Mouse (Mus musculus) intestine, postnatal 0 days (tissue): Measurements from ENCODE around the gene Nktr. TPM values are rescaled to one million over a fixed set of nuclear protein-coding genes. Genes with fewer than 3 reads are reported as not detected.

Source experiments
- ATAC-seq: fragments of 200-750 bp; cut with Nextera tagmentation; 2 replicates; pipeline ENCODE4 v1.8.0; 2017; ENCODE audit warnings: mild to moderate bottlenecking, moderate TSS enrichment, moderate library complexity
- H3K27ac ChIP-seq: fragments of 300-500 bp; sonication (generic); 2 replicates; pipeline ENCODE4 v1.5.1; 2014; ENCODE audit warnings: mild to moderate bottlenecking, low read depth, low read length, moderate library complexity
- H3K27me3 ChIP-seq: fragments of 300-500 bp; sonication (generic); replicated peaks from 2 replicates; pipeline ENCODE4 v1.6.1; 2014; ENCODE audit warnings: low read length, mixed read lengths; ENCODE audit not compliant: control insufficient read depth, insufficient read depth
- H3K36me3 ChIP-seq: fragments of 300-500 bp; sonication (generic); 2 replicates; pipeline ENCODE4 v1.6.1; 2014; ENCODE audit warnings: mild to moderate bottlenecking, moderate library complexity; ENCODE audit not compliant: control insufficient read depth, insufficient read depth
- H3K4me1 ChIP-seq: fragments of 300-500 bp; sonication (generic); replicated peaks from 2 replicates; pipeline ENCODE4 v1.6.1; 2014; ENCODE audit warnings: antibody characterized with exemption, low read length, mixed read lengths; ENCODE audit not compliant: control insufficient read depth, insufficient read depth
- H3K4me2 ChIP-seq: fragments of 300-500 bp; sonication (generic); replicated peaks from 2 replicates; pipeline ENCODE4 v1.6.1; 2014; ENCODE audit warnings: low read depth, mild to moderate bottlenecking, moderate library complexity
- H3K4me3 ChIP-seq: fragments of 300-500 bp; sonication (generic); 2 replicates; pipeline ENCODE4 v1.5.1; 2014; ENCODE audit warnings: low read depth, low read length
- H3K9ac ChIP-seq: fragments of 300-500 bp; sonication (generic); 2 replicates; pipeline ENCODE4 v1.6.1; 2014; ENCODE audit warnings: mild to moderate bottlenecking, low read depth, low read length
- H3K9me3 ChIP-seq: fragments of 300-500 bp; sonication (generic); 2 replicates; pipeline ENCODE4 v1.6.1; 2016; ENCODE audit warnings: mixed run types; ENCODE audit not compliant: control insufficient read depth
- CTCF ChIP-seq: sonication (generic); IDR thresholded peaks from 2 replicates; pipeline ENCODE4 v1.5.1; 2016; ENCODE audit warnings: low read depth, mild to moderate bottlenecking, control low read depth, antibody characterized with exemption, moderate library complexity
- WGBS: fragments of 180-500 bp; shearing (Covaris S2); extraction: QIAGEN DNeasy Blood & Tissue Kit; methylation state at CpG from one replicate; pipeline ENCODE4 v1.1.7; 2014; 5-methylcytosine and 5-hydroxymethylcytosine counted together
- polyA plus RNA-seq: library from polyadenylated mRNA; unstranded; fragments of >200 nt; fragmentation: Nextera tagmentation; extraction: Ambion mirVana; gene quantifications from 2 replicates; pipeline ENCODE4 v1.2.1, GENCODE M21; 2015

Nktr gene
- polyA plus RNA-seq, 1 experiment from 2014 or later = 32.5 TPM

- Histone ChIP-seq H3K36me3 (peaks cover 19% of the 10 kb centered on the region; the same call in 1 of the 2 replicates), H3K27ac (no peak overlapping the region), H3K27me3 (no peaks in the 10 kb centered on the region), H3K4me1 (0 out of 2 replicates have a peak, but pooled peaks cover 4% of the 10 kb centered on the region), H3K9ac (no peak overlapping the region), H3K9me3 (no peaks in the 10 kb centered on the region), H3K4me2 (no peak overlapping the region), H3K4me3 (no peak overlapping the region)
- ATAC-seq = no peak
- no peak for TF ChIP-seq CTCF
- WGBS = 85% methylated on average over 10 of the region's 10 CpGs
Measured at GRCm38 (mm10) chr9:121762248-121762647, 43.3 kb downstream of the Nktr start.

- peaks cover 19% of the 10 kb centered on the region; the same call in 1 of the 2 replicates for H3K36me3 ChIP-seq
- no peak for ATAC-seq
- no peak for TF ChIP-seq CTCF
- no peak overlapping the region for H3K9ac ChIP-seq
- WGBS = 91% methylated on average over 25 of the region's 25 CpGs
- no peak overlapping the region for H3K27ac ChIP-seq
- no peak overlapping the region for H3K4me2 ChIP-seq
- H3K9me3 ChIP-seq = no peaks in the 10 kb centered on the region
- no peaks in the 10 kb centered on the region for H3K27me3 ChIP-seq
- no peak overlapping the region for H3K4me3 ChIP-seq
- H3K4me1 ChIP-seq = 0 out of 2 replicates have a peak, but pooled peaks cover 4% of the 10 kb centered on the region
Measured at GRCm38 (mm10) chr9:121762761-121763160, 43.8 kb downstream of the Nktr start.

GRCm38 (mm10) chr9:121763716-121764115 lies 44.7 kb downstream of the Nktr start:
- 0 out of 2 replicates have a peak, but pooled peaks cover 4% of the 10 kb centered on the region for H3K4me1 ChIP-seq
- H3K4me3 ChIP-seq = no peak overlapping the region
- H3K27me3 ChIP-seq = no peaks in the 10 kb centered on the region
- H3K27ac ChIP-seq = no peak overlapping the region
- H3K9me3 ChIP-seq = no peaks in the 10 kb centered on the region
- no peak for TF ChIP-seq CTCF
- H3K4me2 ChIP-seq = no peak overlapping the region
- H3K36me3 ChIP-seq = peaks cover 19% of the 10 kb centered on the region; the same call in 1 of the 2 replicates
- ATAC-seq = no peak
- WGBS = 84% methylated on average over 19 of the region's 19 CpGs
- H3K9ac ChIP-seq = no peak overlapping the region

- Histone ChIP-seq H3K27ac (no peak overlapping the region), H3K4me2 (no peak overlapping the region), H3K4me1 (0 out of 2 replicates have a peak, but pooled peaks cover 4% of the 10 kb centered on the region), H3K27me3 (no peaks in the 10 kb centered on the region), H3K36me3 (peaks cover 23% of the 10 kb centered on the region; the same call in 1 of the 2 replicates), H3K4me3 (no peak overlapping the region), H3K9me3 (no peaks in the 10 kb centered on the region), H3K9ac (no peak overlapping the region)
- no peak for ATAC-seq
- WGBS = 87% methylated on average over 16 of the region's 16 CpGs
- TF ChIP-seq CTCF = no peak
Measured at GRCm38 (mm10) chr9:121765166-121765855, 46.3 kb downstream of the Nktr start.

GRCm38 (mm10) chr9:121772412-121772811 lies 53.4 kb downstream of the Nktr start:
- WGBS = 61% methylated on average over 5 of the region's 5 CpGs
- Histone ChIP-seq H3K27ac (no peak overlapping the region), H3K36me3 (peaks cover 4% of the 10 kb centered on the region; the same call in 1 of the 2 replicates), H3K4me1 (no peaks in the 10 kb centered on the region), H3K9me3 (no peaks in the 10 kb centered on the region), H3K27me3 (peaks cover 12% of the 10 kb centered on the region), H3K9ac (no peak overlapping the region), H3K4me3 (no peak overlapping the region), H3K4me2 (no peak overlapping the region)
- ATAC-seq = no peak
- no peak for TF ChIP-seq CTCF

- Histone ChIP-seq H3K36me3 (no peaks in the 10 kb centered on the region), H3K9me3 (no peaks in the 10 kb centered on the region), H3K27me3 (peaks cover 26% of the 10 kb centered on the region), H3K4me2 (no peak overlapping the region), H3K4me1 (no peaks in the 10 kb centered on the region), H3K9ac (no peak overlapping the region), H3K4me3 (no peak overlapping the region), H3K27ac (no peak overlapping the region)
- 82% methylated on average over 10 of the region's 10 CpGs for WGBS
- no peak for TF ChIP-seq CTCF
- no peak for ATAC-seq
Measured at GRCm38 (mm10) chr9:121775951-121776350, 57.0 kb downstream of the Nktr start.
